Mouse (Mus musculus) thymus, adult 2 months (tissue): Measurements from ENCODE around the gene 1700092M07Rik. TPM values are rescaled to one million over a fixed set of nuclear protein-coding genes. Genes with fewer than 3 reads are reported as not detected.

Experiments used
- DNase-seq: peaks from one replicate; pipeline ENCODE4 v3.0.0; 2021
- H3K27ac ChIP-seq: fragments of 200-500 bp; 2 replicates; pipeline ENCODE4 v1.5.1; 2012; ENCODE audit warnings: low read length, control low read depth; ENCODE audit not compliant: control insufficient read depth, insufficient read depth
- H3K27me3 ChIP-seq: fragments of 200-500 bp; 2 replicates; pipeline ENCODE4 v1.6.1; 2012; ENCODE audit warnings: mild to moderate bottlenecking, low read length, moderate library complexity, mixed read lengths; ENCODE audit not compliant: control insufficient read depth, insufficient read depth
- H3K36me3 ChIP-seq: fragments of 200-500 bp; 2 replicates; pipeline ENCODE4 v1.6.1; 2012; ENCODE audit warnings: mild to moderate bottlenecking, low read length, moderate library complexity; ENCODE audit not compliant: control insufficient read depth, insufficient read depth
- H3K4me1 ChIP-seq: fragments of 200-500 bp; replicated peaks from 2 replicates; pipeline ENCODE4 v1.6.1; 2012; ENCODE audit warnings: low read length; ENCODE audit not compliant: control insufficient read depth, insufficient read depth
- H3K4me3 ChIP-seq: fragments of 200-500 bp; 2 replicates; pipeline ENCODE4 v1.5.1; 2012; ENCODE audit warnings: mild to moderate bottlenecking, low read length, control low read depth, moderate library complexity; ENCODE audit not compliant: control insufficient read depth, insufficient read depth
- CTCF ChIP-seq: fragments of 200-500 bp; IDR thresholded peaks from 2 replicates; pipeline ENCODE4 v1.5.1; 2012; ENCODE audit warnings: mild to moderate bottlenecking, control low read depth, low read length, moderate library complexity, borderline replicate concordance; ENCODE audit not compliant: control insufficient read depth, poor library complexity, insufficient read depth; ENCODE audit errors: extremely low read depth
- POLR2A ChIP-seq: fragments of 200-500 bp; IDR thresholded peaks from 2 replicates; pipeline ENCODE4 v1.6.1; 2012; ENCODE audit warnings: mild to moderate bottlenecking, low read length, control low read depth, moderate library complexity; ENCODE audit not compliant: control insufficient read depth, poor library complexity, insufficient read depth; ENCODE audit errors: extremely low read depth
- WGBS: fragments of 180-500 bp; shearing (Covaris S2); methylation state at CpG from one replicate; pipeline ENCODE4 v1.1.7; 2018; 5-methylcytosine and 5-hydroxymethylcytosine counted together
- polyA plus RNA-seq: library from polyadenylated mRNA; depleted of rRNA; stranded (reverse); fragments of >200 nt; gene quantifications from 2 replicates; pipeline ENCODE4 v1.2.3, GENCODE M21; 2012

The 1700092M07Rik gene
- polyA plus RNA-seq, 1 experiment: not detected

- 24% methylated on average over 10 of the region's 10 CpGs for WGBS
- H3K4me3 ChIP-seq: peak overlapping the region; percentile 75
- H3K27ac ChIP-seq: peak overlapping the region; percentile 98
- TF ChIP-seq POLR2A (no peak), CTCF (no peak)
- H3K36me3 ChIP-seq: peaks cover 33% of the 10 kb centered on the region
- no peaks in the 10 kb centered on the region for H3K27me3 ChIP-seq
- DNase-seq: peak; percentile 51
- H3K4me1 ChIP-seq: peaks cover 13% of the 10 kb centered on the region
Observed at GRCm38 (mm10) chr19:8711949-8712869, 28.3 kb upstream of the 1700092M07Rik start.

GRCm38 (mm10) chr19:8712870-8713305 is 27.6 kb upstream of the 1700092M07Rik start:
- WGBS: 2% methylated on average over 13 of the region's 13 CpGs
- DNase-seq: peak; percentile 70
- TF ChIP-seq POLR2A: no peak
- TF ChIP-seq CTCF: no peak
- peaks cover 26% of the 10 kb centered on the region for H3K36me3 ChIP-seq
- peaks cover 13% of the 10 kb centered on the region for H3K4me1 ChIP-seq
- H3K4me3 ChIP-seq: peak overlapping the region; percentile 75
- H3K27ac ChIP-seq: peak overlapping the region; percentile 79
- H3K27me3 ChIP-seq: no peaks in the 10 kb centered on the region

GRCm38 (mm10) chr19:8713306-8713996 is 27.1 kb upstream of the 1700092M07Rik start:
- peak; percentile 97 for DNase-seq
- H3K4me1 ChIP-seq: peaks cover 13% of the 10 kb centered on the region
- peak overlapping the region; percentile 79 for H3K27ac ChIP-seq
- under 1% methylated on average over 51 of the region's 51 CpGs for WGBS
- peak overlapping the region; percentile 75 for H3K4me3 ChIP-seq
- no peaks in the 10 kb centered on the region for H3K27me3 ChIP-seq
- TF ChIP-seq POLR2A (peak; percentile 74), CTCF (peak; percentile 87)
- H3K36me3 ChIP-seq: peaks cover 21% of the 10 kb centered on the region

- peak overlapping the region; percentile 75 for H3K4me3 ChIP-seq
- no peak for DNase-seq
- peaks cover 14% of the 10 kb centered on the region for H3K36me3 ChIP-seq
- TF ChIP-seq CTCF: no peak
- no peak for TF ChIP-seq POLR2A
- 15% methylated on average over 13 of the region's 13 CpGs for WGBS
- H3K4me1 ChIP-seq: peaks cover 13% of the 10 kb centered on the region
- no peaks in the 10 kb centered on the region for H3K27me3 ChIP-seq
- no peak overlapping the region for H3K27ac ChIP-seq
Observed at GRCm38 (mm10) chr19:8713997-8714652, 26.4 kb upstream of the 1700092M07Rik start.

- H3K4me3 ChIP-seq: no peak overlapping the region
- peaks cover 7% of the 10 kb centered on the region; the same call in 1 of the 2 replicates for H3K36me3 ChIP-seq
- TF ChIP-seq CTCF (no peak), POLR2A (no peak)
- H3K27me3 ChIP-seq: no peaks in the 10 kb centered on the region
- DNase-seq: no peak
- 90% methylated on average over 10 of the region's 10 CpGs for WGBS
- H3K4me1 ChIP-seq: peaks cover 13% of the 10 kb centered on the region
- no peak overlapping the region for H3K27ac ChIP-seq
Observed at GRCm38 (mm10) chr19:8714653-8715481, 25.7 kb upstream of the 1700092M07Rik start.
